Mouse (Mus musculus): Measurements from ENCODE around the gene Acap1. TPM values are rescaled to one million over a fixed set of nuclear protein-coding genes. Genes with fewer than 3 reads are reported as not detected.

The Acap1 gene
- polyA plus RNA-seq, 1 experiment from 2014 or later: 2.1 TPM

- peaks cover 46% of the 10 kb centered on the region for H3K4me1 ChIP-seq (replicated peaks; ENCODE audit: control insufficient read depth, insufficient read depth, low read length)
- ATAC-seq (ENCODE audit: low read depth): peak; percentile 93
- H3K36me3 ChIP-seq (ENCODE audit: control insufficient read depth, insufficient read depth, low read length): no peaks in the 10 kb centered on the region
- peak within 1 kb of the TSS; percentile 62 for H3K4me3 ChIP-seq (ENCODE audit: low read length)
- H3K9ac ChIP-seq (ENCODE audit: low read length): peak within 1 kb of the TSS; percentile 76
- H3K27ac ChIP-seq (ENCODE audit: low read length): peak within 1 kb of the TSS; percentile 95
- under 1% methylated on average over 46 of the region's 46 CpGs for WGBS
- no peaks in the 10 kb centered on the region for H3K27me3 ChIP-seq (ENCODE audit: control insufficient read depth, insufficient read depth, low read depth, low read length)
- peak within 1 kb of the TSS; percentile 87 for H3K4me2 ChIP-seq (ENCODE audit: low read depth, low read length)
- no peaks in the 10 kb centered on the region for H3K9me3 ChIP-seq (ENCODE audit: control insufficient read depth, low read length)
These were observed 14.3 kb downstream of the Acap1 start, which contains the start of gene Kctd11 for GRCm38 (mm10) chr11:69880853-69881603. Gene Kctd11, minus strand, starts transcription at chr11:69881406.

- Histone ChIP-seq H3K36me3 (ENCODE audit: control insufficient read depth, insufficient read depth, low read length) (no peaks in the 10 kb centered on the region), H3K4me1 (replicated peaks; ENCODE audit: control insufficient read depth, insufficient read depth, low read length) (peaks cover 52% of the 10 kb centered on the region), H3K4me3 (ENCODE audit: low read length) (peak overlapping the region; percentile 62), H3K4me2 (ENCODE audit: low read depth, low read length) (peak overlapping the region; percentile 87), H3K9ac (ENCODE audit: low read length) (peak overlapping the region; percentile 76), H3K27ac (ENCODE audit: low read length) (peak overlapping the region; percentile 95), H3K9me3 (ENCODE audit: control insufficient read depth, low read length) (no peaks in the 10 kb centered on the region), H3K27me3 (ENCODE audit: control insufficient read depth, insufficient read depth, low read depth, low read length) (no peaks in the 10 kb centered on the region)
- peak; percentile 35; the same call in 1 of the 2 replicates for ATAC-seq (ENCODE audit: low read depth)
- WGBS: 1% methylated on average over 18 of the region's 18 CpGs
These were observed 14.9 kb downstream of the Acap1 start for GRCm38 (mm10) chr11:69880506-69880852.

- no peak for ATAC-seq (ENCODE audit: low read depth)
- peak overlapping the region; percentile 62 for H3K4me3 ChIP-seq (ENCODE audit: low read length)
- no peaks in the 10 kb centered on the region for H3K27me3 ChIP-seq (ENCODE audit: control insufficient read depth, insufficient read depth, low read depth, low read length)
- WGBS: 35% methylated on average over 15 of the region's 15 CpGs
- H3K4me2 ChIP-seq (ENCODE audit: low read depth, low read length): peak overlapping the region; percentile 87
- peaks cover 53% of the 10 kb centered on the region for H3K4me1 ChIP-seq (replicated peaks; ENCODE audit: control insufficient read depth, insufficient read depth, low read length)
- no peaks in the 10 kb centered on the region for H3K9me3 ChIP-seq (ENCODE audit: control insufficient read depth, low read length)
- no peaks in the 10 kb centered on the region for H3K36me3 ChIP-seq (ENCODE audit: control insufficient read depth, insufficient read depth, low read length)
- no peak overlapping the region for H3K27ac ChIP-seq (ENCODE audit: low read length)
- H3K9ac ChIP-seq (ENCODE audit: low read length): peak overlapping the region; percentile 76
These were observed 15.6 kb downstream of the Acap1 start for GRCm38 (mm10) chr11:69879711-69880110.

GRCm38 (mm10) chr11:69878952-69879351, 16.4 kb downstream of the Acap1 start:
- H3K4me2 ChIP-seq (ENCODE audit: low read depth, low read length): peak overlapping the region; percentile 87
- peaks cover 49% of the 10 kb centered on the region for H3K4me1 ChIP-seq (replicated peaks; ENCODE audit: control insufficient read depth, insufficient read depth, low read length)
- no peak for ATAC-seq (ENCODE audit: low read depth)
- H3K9me3 ChIP-seq (ENCODE audit: control insufficient read depth, low read length): no peaks in the 10 kb centered on the region
- H3K9ac ChIP-seq (ENCODE audit: low read length): peak overlapping the region; percentile 76
- H3K4me3 ChIP-seq (ENCODE audit: low read length): peak overlapping the region; percentile 62
- H3K36me3 ChIP-seq (ENCODE audit: control insufficient read depth, insufficient read depth, low read length): no peaks in the 10 kb centered on the region
- 80% methylated on average over 6 of the region's 6 CpGs for WGBS
- no peak overlapping the region for H3K27ac ChIP-seq (ENCODE audit: low read length)
- H3K27me3 ChIP-seq (ENCODE audit: control insufficient read depth, insufficient read depth, low read depth, low read length): no peaks in the 10 kb centered on the region

DNA sequence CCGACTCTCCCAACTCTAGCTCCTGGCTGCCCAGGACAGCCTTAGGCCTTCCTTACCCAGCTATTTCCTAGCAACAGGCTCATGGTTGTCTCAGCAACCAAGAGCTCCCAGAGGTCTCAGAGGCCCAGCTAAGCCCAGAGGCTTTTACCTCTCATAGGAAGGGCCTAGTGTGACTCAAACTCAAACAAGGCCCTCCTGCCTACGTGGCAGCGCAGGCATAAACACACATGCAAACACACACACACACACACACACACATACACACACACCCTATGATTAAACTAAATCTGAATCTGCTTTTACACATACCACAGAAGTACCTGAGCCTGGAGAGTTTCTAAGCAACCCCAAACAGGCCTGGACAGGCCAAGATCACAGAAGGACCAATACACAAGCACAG, 16.9 kb downstream of the Acap1 start:
- WGBS: 75% methylated on average over 3 of the region's 3 CpGs
- no peak overlapping the region for H3K4me2 ChIP-seq (ENCODE audit: low read depth, low read length)
- H3K27me3 ChIP-seq (ENCODE audit: control insufficient read depth, insufficient read depth, low read depth, low read length): no peaks in the 10 kb centered on the region
- H3K27ac ChIP-seq (ENCODE audit: low read length): no peak overlapping the region
- H3K9ac ChIP-seq (ENCODE audit: low read length): peak overlapping the region; percentile 49; the same call in 1 of the 2 replicates
- no peak for ATAC-seq (ENCODE audit: low read depth)
- no peaks in the 10 kb centered on the region for H3K9me3 ChIP-seq (ENCODE audit: control insufficient read depth, low read length)
- no peaks in the 10 kb centered on the region for H3K36me3 ChIP-seq (ENCODE audit: control insufficient read depth, insufficient read depth, low read length)
- peaks cover 49% of the 10 kb centered on the region for H3K4me1 ChIP-seq (replicated peaks; ENCODE audit: control insufficient read depth, insufficient read depth, low read length)
- no peak overlapping the region; the same call in 1 of the 2 replicates for H3K4me3 ChIP-seq (ENCODE audit: low read length)

GRCm38 (mm10) chr11:69877878-69878277, 17.5 kb downstream of the Acap1 start, which contains the start of gene Tmem95:
Gene Tmem95, minus strand, starts transcription at chr11:69878018.
- Histone ChIP-seq H3K27me3 (ENCODE audit: control insufficient read depth, insufficient read depth, low read depth, low read length) (no peaks in the 10 kb centered on the region), H3K27ac (ENCODE audit: low read length) (no peak within 1 kb of the TSS; the same call in 1 of the 2 replicates), H3K4me3 (ENCODE audit: low read length) (no peak within 1 kb of the TSS; the same call in 1 of the 2 replicates), H3K9ac (ENCODE audit: low read length) (peak within 1 kb of the TSS; percentile 49; the same call in 1 of the 2 replicates), H3K4me2 (ENCODE audit: low read depth, low read length) (peak within 1 kb of the TSS; percentile 87), H3K4me1 (replicated peaks; ENCODE audit: control insufficient read depth, insufficient read depth, low read length) (peaks cover 49% of the 10 kb centered on the region), H3K9me3 (ENCODE audit: control insufficient read depth, low read length) (no peaks in the 10 kb centered on the region), H3K36me3 (ENCODE audit: control insufficient read depth, insufficient read depth, low read length) (no peaks in the 10 kb centered on the region)
- no peak for ATAC-seq (ENCODE audit: low read depth)
- 81% methylated on average over 11 of the region's 11 CpGs for WGBS

DNA sequence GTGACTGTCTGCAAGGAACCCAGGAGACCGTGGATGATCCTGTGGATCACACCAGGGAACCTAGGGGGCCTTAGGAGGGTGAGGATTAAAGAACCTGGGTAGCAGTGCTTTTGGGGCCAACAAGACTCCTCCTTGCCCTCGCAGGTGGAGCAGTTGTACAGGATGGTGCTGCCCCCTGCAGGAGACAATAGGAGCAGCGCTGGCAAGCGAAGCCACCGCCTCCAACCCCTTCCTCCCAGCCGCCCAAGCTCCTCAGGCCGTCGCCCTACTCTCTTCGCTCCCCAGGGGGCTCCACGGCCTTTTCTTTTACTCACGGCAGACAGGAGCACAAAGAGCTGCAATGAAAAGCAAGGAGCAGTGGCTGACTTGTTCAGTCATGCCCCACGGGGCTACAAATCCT, 18.5 kb downstream of the Acap1 start:
- H3K27me3 ChIP-seq (ENCODE audit: control insufficient read depth, insufficient read depth, low read depth, low read length): no peaks in the 10 kb centered on the region
- 3% methylated on average over 12 of the region's 12 CpGs for WGBS
- no peaks in the 10 kb centered on the region for H3K9me3 ChIP-seq (ENCODE audit: control insufficient read depth, low read length)
- 0 out of 2 replicates have a peak overlapping the region, but pooled peaks have one; percentile 13 for H3K9ac ChIP-seq (ENCODE audit: low read length)
- no peaks in the 10 kb centered on the region for H3K36me3 ChIP-seq (ENCODE audit: control insufficient read depth, insufficient read depth, low read length)
- ATAC-seq (ENCODE audit: low read depth): peak; percentile 16
- peak overlapping the region; percentile 72 for H3K27ac ChIP-seq (ENCODE audit: low read length)
- no peak overlapping the region for H3K4me3 ChIP-seq (ENCODE audit: low read length)
- peak overlapping the region; percentile 36 for H3K4me2 ChIP-seq (ENCODE audit: low read depth, low read length)
- H3K4me1 ChIP-seq (replicated peaks; ENCODE audit: control insufficient read depth, insufficient read depth, low read length): peaks cover 49% of the 10 kb centered on the region

DNA sequence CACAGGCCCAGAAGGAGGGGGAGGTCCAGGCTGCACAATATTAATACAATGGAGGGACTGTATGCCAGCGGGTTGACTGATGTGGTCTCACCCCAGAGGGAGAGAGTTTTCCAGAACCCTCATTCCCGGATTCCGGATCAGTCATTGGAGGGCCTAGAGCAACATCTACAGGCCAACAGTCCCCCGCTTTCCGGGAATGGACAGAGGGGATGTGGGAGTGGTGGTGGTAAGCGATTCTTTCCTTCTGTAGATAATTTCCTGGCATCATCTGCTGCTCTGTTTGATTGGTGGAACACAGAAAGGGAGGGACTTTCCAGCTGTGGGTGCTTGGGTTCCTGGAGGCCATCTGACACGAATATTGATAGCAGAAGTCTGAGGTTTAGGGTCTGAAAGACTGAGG, 19.2 kb downstream of the Acap1 start:
- peak; percentile 18 for ATAC-seq (ENCODE audit: low read depth)
- WGBS: 24% methylated on average over 7 of the region's 7 CpGs

DNA sequence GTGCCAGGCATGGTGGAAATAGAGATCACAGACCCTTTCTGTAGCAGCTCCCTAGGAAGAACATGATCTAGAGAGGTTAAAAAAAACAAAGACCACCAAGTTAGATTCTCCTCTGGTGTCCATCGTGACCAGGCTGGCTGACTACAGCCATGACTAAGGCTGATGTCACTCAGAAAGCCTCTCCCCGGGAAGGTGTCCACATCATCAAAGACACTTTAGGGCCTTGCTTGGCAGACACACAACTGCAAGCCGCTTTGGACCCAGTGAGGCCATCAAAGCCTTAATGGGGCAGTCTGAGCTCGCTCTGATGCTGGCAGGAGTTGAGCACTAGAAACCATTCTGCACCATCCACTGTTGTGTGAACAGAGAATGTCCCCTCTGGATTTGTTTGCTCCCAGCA, 22.9 kb downstream of the Acap1 start:
- Histone ChIP-seq H3K4me2 (ENCODE audit: low read depth, low read length) (no peak overlapping the region), H3K9ac (ENCODE audit: low read length) (no peak overlapping the region), H3K27me3 (ENCODE audit: control insufficient read depth, insufficient read depth, low read depth, low read length) (no peaks in the 10 kb centered on the region), H3K4me3 (ENCODE audit: low read length) (no peak overlapping the region), H3K9me3 (ENCODE audit: control insufficient read depth, low read length) (no peaks in the 10 kb centered on the region), H3K36me3 (ENCODE audit: control insufficient read depth, insufficient read depth, low read length) (no peaks in the 10 kb centered on the region), H3K27ac (ENCODE audit: low read length) (no peak overlapping the region), H3K4me1 (replicated peaks; ENCODE audit: control insufficient read depth, insufficient read depth, low read length) (peaks cover 19% of the 10 kb centered on the region)
- WGBS: 67% methylated on average over 4 of the region's 4 CpGs
- no peak for ATAC-seq (ENCODE audit: low read depth)

More for the DNA sequence above, 19.2 kb downstream of the Acap1 start:
- Histone ChIP-seq H3K9me3 (ENCODE audit: control insufficient read depth, low read length) (no peaks in the 10 kb centered on the region), H3K4me2 (ENCODE audit: low read depth, low read length) (no peak overlapping the region), H3K4me1 (replicated peaks; ENCODE audit: control insufficient read depth, insufficient read depth, low read length) (peaks cover 45% of the 10 kb centered on the region), H3K27ac (ENCODE audit: low read length) (peak overlapping the region; percentile 72), H3K36me3 (ENCODE audit: control insufficient read depth, insufficient read depth, low read length) (no peaks in the 10 kb centered on the region), H3K4me3 (ENCODE audit: low read length) (no peak overlapping the region), H3K27me3 (ENCODE audit: control insufficient read depth, insufficient read depth, low read depth, low read length) (no peaks in the 10 kb centered on the region), H3K9ac (ENCODE audit: low read length) (no peak overlapping the region)

Data from lung, embryonic 16.5 days (tissue).